Mouse (Mus musculus): ENCODE measurements at regions not wholly inside any gene's neighbourhood (a gene's known extent, or its start where the extent isn't known, plus 50 kb on each side); places are given as distances from the start of the nearest gene placed in this dataset.

GRCm38 (mm10) chr3:78158450-78158849, 1127.9 kb downstream of the Rapgef2 start:
- TF ChIP-seq POLR2A (IDR thresholded peaks at IDR 0.05; ENCODE audit: borderline replicate concordance, insufficient read depth, low read length) = no peak
- TF ChIP-seq CTCF (IDR thresholded peaks at IDR 0.05; ENCODE audit: borderline replicate concordance, insufficient read depth, low read depth, low read length) = no peak

Measured in cerebellum, adult 2 months (tissue).